Mouse (Mus musculus) liver, embryonic 15.5 days (tissue): ENCODE measurements around the gene Vmo1. TPM values are rescaled to one million over a fixed set of nuclear protein-coding genes. Genes with fewer than 3 reads are reported as not detected.

Experiments
- ATAC-seq: fragments of 200-750 bp; cut with Nextera tagmentation; 2 replicates; pipeline ENCODE4 v1.8.0; 2017; ENCODE audit warnings: moderate number of reproducible peaks, mild to moderate bottlenecking, moderate library complexity; ENCODE audit not compliant: insufficient read depth
- H3K27ac ChIP-seq: fragments of 300-500 bp; sonication (generic); replicated peaks from 2 replicates; pipeline ENCODE4 v1.5.1; 2015; ENCODE audit warnings: mild to moderate bottlenecking, inconsistent platforms
- H3K27me3 ChIP-seq: fragments of 300-500 bp; sonication (generic); 2 replicates; pipeline ENCODE4 v1.6.1; 2015; ENCODE audit warnings: mild to moderate bottlenecking, inconsistent platforms
- H3K36me3 ChIP-seq: fragments of 300-500 bp; sonication (generic); replicated peaks from 2 replicates; pipeline ENCODE4 v1.6.1; 2015; ENCODE audit warnings: moderate library complexity, mild to moderate bottlenecking, inconsistent platforms
- H3K4me1 ChIP-seq: fragments of 300-500 bp; sonication (generic); replicated peaks from 2 replicates; pipeline ENCODE4 v1.6.1; 2015; ENCODE audit warnings: inconsistent platforms
- H3K4me2 ChIP-seq: fragments of 300-500 bp; sonication (generic); 2 replicates; pipeline ENCODE4 v1.6.1; 2015; ENCODE audit warnings: moderate library complexity, mild to moderate bottlenecking, inconsistent platforms
- H3K4me3 ChIP-seq: fragments of 300-500 bp; sonication (generic); replicated peaks from 2 replicates; pipeline ENCODE4 v1.5.1; 2015; ENCODE audit warnings: mild to moderate bottlenecking, inconsistent platforms
- H3K9ac ChIP-seq: fragments of 300-500 bp; sonication (generic); 2 replicates; pipeline ENCODE4 v1.6.1; 2015; ENCODE audit warnings: moderate library complexity, mild to moderate bottlenecking, inconsistent platforms
- H3K9me3 ChIP-seq: fragments of 300-500 bp; sonication (generic); replicated peaks from 2 replicates; pipeline ENCODE4 v1.6.1; 2016; ENCODE audit warnings: inconsistent platforms
- WGBS: fragments of 180-500 bp; shearing (Covaris S2); methylation state at CpG from one replicate; pipeline ENCODE4 v1.1.7; 2015; ENCODE audit warnings: mixed read lengths; ENCODE audit not compliant: insufficient replicate concordance; 5-methylcytosine and 5-hydroxymethylcytosine counted together
- polyA plus RNA-seq: library from polyadenylated mRNA; unstranded; fragments of >200 nt; fragmentation: Nextera tagmentation; extraction: Ambion mirVana; gene quantifications from 2 replicates; pipeline ENCODE4 v1.2.1, GENCODE M21; 2015

Gene Vmo1
- polyA plus RNA-seq, result 0.31 and 0.43 TPM in 2 replicates

DNA sequence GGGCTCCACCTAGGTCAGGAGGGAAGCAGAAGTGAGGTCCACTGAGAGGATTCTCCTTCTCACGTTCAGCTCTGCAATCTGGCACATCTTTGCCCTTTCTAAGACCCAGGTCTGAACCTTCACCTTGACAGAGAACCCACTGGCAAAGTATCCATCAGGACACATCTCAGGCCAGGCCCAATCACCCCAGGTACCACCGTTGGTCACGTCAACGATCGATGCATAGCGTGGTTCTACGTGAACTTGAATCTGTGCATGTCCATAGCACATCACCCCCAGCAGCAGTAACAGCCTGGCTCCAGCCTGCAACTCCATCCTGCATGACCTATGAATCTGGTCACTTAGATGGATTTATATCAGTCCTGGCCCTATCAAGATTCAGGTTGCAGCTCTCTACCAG is at the start of gene Vmo1:
Vmo1 (minus strand) TSS at position 329 of the 400 bp plus-strand sequence.
- no peak within 1 kb of the TSS for H3K9ac ChIP-seq
- H3K27me3 ChIP-seq, result peaks cover 19% of the 10 kb centered on the region
- H3K9me3 ChIP-seq, result no peaks in the 10 kb centered on the region
- H3K36me3 ChIP-seq, result no peaks in the 10 kb centered on the region
- no peak within 1 kb of the TSS for H3K4me3 ChIP-seq
- H3K27ac ChIP-seq, result no peak within 1 kb of the TSS
- ATAC-seq, result no peak
- peaks cover 20% of the 10 kb centered on the region for H3K4me1 ChIP-seq
- no peak within 1 kb of the TSS for H3K4me2 ChIP-seq
- WGBS, result 75% methylated on average over 7 of the region's 7 CpGs

DNA sequence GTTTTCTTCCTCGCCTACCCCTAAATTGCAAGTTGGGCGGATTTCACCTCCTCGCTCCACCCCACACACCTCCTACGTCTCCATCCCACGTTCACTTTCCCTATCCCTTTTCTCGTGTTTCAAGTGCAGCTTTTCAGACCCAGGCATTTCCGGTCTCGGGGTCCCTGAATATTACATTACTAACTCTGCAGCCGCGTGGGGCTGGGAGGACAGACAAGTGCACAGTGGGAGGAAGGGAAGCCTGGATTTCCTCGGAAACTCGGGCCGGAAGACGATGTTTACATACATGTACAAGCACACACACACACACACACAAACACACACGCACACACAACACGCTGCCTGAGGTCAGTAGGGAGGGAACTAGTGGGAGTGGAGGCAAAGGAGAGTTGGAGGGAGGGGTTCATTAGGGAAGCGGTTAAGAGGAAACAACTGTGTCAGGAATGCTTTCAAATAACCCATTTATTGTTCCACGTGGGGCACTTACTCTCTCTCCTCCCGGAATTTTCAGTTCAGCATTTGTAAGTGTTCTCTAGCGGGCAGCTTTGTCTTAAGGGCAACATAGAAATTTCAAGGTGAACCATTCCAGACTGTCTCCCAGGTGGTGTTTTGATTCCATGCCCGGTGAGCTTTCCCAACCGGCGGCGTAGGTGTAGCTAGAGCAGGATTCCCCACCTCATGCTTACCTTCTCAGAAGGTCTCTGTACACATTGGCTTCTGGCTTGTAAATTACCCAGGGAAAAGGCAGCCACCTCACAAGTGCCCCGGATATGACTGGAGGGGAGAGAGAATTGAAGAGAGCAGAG is 49.3 kb upstream of the Vmo1 start:
- Histone ChIP-seq H3K4me3 (peak overlapping the region; percentile 89), H3K36me3 (0 out of 2 replicates have a peak, but pooled peaks cover 6% of the 10 kb centered on the region), H3K27ac (peak overlapping the region; percentile 75), H3K9ac (peak overlapping the region; percentile 79), H3K4me2 (peak overlapping the region; percentile 99), H3K4me1 (peaks cover 59% of the 10 kb centered on the region), H3K9me3 (no peaks in the 10 kb centered on the region), H3K27me3 (no peaks in the 10 kb centered on the region)
- WGBS, result 4% methylated on average over 25 of the region's 25 CpGs
- no peak for ATAC-seq

DNA sequence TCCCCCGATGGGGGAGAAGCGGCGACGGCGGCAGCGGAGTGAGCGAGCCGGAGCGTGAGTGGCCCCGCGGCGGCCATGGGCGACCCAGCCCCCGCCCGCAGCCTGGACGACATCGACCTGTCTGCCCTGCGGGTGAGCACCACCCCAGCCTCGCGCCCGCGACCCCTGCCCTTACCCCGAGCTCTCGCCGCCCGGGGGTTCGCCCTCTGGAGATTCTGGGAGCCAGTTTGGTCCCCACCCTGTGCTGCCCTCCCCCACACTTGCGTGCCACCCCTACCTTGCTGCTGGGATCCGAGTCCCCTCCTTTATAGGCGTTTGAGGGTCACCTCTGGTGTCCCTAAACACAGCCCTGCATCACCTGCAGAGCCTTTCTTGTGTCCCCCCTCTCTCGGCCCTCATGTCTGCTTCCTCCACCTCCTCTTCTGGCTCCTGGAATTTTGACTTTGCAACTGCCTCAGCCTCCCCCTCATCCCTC is 48.6 kb upstream of the Vmo1 start:
- peak overlapping the region; percentile 99 for H3K4me2 ChIP-seq
- H3K9me3 ChIP-seq, result no peaks in the 10 kb centered on the region
- no peaks in the 10 kb centered on the region for H3K27me3 ChIP-seq
- peak overlapping the region; percentile 75 for H3K27ac ChIP-seq
- peaks cover 57% of the 10 kb centered on the region for H3K4me1 ChIP-seq
- ATAC-seq, result peak; percentile 9; the same call in 1 of the 2 replicates
- 0% methylated on average over 14 of the region's 31 CpGs for WGBS
- H3K9ac ChIP-seq, result peak overlapping the region; percentile 79
- H3K36me3 ChIP-seq, result 0 out of 2 replicates have a peak, but pooled peaks cover 6% of the 10 kb centered on the region
- peak overlapping the region; percentile 89 for H3K4me3 ChIP-seq

DNA sequence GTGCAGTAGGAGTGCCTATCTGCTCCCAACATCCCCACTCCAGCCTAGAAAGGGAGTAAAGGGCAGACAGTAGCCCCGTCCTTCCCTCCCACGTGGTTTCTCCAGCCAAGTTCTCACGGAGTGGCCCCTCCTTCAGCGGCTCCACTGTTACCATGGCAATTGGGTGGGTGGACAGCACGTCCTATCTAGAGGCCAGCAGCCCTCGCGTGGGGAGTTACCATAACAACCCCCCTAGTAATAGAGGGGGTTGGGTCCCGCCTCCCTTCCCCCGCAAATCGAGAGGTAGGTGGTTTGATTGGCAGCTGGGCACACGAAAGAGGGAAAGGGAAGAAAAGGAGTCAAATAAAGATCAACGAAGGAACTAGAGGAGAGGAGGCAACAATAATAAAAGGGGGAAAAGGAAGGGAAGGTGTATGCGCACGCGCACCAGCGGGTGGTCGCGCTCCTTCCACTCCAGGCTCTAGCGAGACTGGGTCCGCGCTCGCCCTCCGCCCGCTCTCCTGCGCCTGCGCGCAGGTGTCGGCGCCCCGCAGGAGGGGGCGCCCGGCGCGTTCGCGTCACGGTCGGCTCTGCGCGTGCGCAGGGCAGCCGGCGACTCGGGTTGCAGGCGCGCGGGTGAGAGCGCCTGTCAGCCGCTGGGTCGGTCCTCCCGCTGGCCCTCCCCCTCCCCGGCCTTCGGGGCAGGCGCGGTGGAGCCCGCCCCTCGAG is 48.0 kb upstream of the Vmo1 start, which contains the start of gene Mink1:
Mink1 (plus strand) TSS at position 595 of the 708 bp plus-strand sequence.
- 1% methylated on average over 55 of the region's 57 CpGs for WGBS
- H3K36me3 ChIP-seq, result 0 out of 2 replicates have a peak, but pooled peaks cover 6% of the 10 kb centered on the region

DNA sequence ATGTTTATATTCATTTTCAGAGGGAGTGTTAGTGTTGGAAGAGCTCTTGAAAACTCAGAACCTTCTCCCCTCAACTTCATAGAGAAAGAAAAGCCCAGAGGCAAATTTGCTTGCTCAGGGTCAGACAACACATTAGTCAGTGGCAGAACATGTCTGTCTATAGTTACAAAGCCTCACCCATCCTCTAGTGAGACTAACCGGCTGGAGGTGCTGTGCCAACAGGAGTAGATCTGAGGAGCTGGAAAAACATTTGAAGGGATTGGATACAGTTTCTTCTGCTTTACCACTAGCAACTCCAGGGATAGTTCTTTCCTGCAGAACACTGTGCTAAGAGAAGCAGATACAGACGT is 47.5 kb upstream of the Vmo1 start:
- peak overlapping the region; percentile 75 for H3K27ac ChIP-seq
- H3K4me2 ChIP-seq, result peak overlapping the region; percentile 99
- WGBS, result 3% methylated on average over 2 of the region's 2 CpGs
- H3K27me3 ChIP-seq, result no peaks in the 10 kb centered on the region
- H3K36me3 ChIP-seq, result 0 out of 2 replicates have a peak, but pooled peaks cover 9% of the 10 kb centered on the region
- H3K4me1 ChIP-seq, result peaks cover 56% of the 10 kb centered on the region
- no peaks in the 10 kb centered on the region for H3K9me3 ChIP-seq
- H3K4me3 ChIP-seq, result peak overlapping the region; percentile 89
- 0 out of 2 replicates have a peak overlapping the region, but pooled peaks have one; percentile 79 for H3K9ac ChIP-seq
- no peak for ATAC-seq

More for the DNA sequence above, 48.0 kb upstream of the Vmo1 start, which contains the start of gene Mink1:
- peak within 1 kb of the TSS; percentile 79 for H3K9ac ChIP-seq
- peak; percentile 86 for ATAC-seq
- peaks cover 57% of the 10 kb centered on the region for H3K4me1 ChIP-seq
- peak within 1 kb of the TSS; percentile 99 for H3K4me2 ChIP-seq
- no peaks in the 10 kb centered on the region for H3K9me3 ChIP-seq
- peak within 1 kb of the TSS; percentile 89 for H3K4me3 ChIP-seq
- peak within 1 kb of the TSS; percentile 75 for H3K27ac ChIP-seq
- H3K27me3 ChIP-seq, result no peaks in the 10 kb centered on the region

DNA sequence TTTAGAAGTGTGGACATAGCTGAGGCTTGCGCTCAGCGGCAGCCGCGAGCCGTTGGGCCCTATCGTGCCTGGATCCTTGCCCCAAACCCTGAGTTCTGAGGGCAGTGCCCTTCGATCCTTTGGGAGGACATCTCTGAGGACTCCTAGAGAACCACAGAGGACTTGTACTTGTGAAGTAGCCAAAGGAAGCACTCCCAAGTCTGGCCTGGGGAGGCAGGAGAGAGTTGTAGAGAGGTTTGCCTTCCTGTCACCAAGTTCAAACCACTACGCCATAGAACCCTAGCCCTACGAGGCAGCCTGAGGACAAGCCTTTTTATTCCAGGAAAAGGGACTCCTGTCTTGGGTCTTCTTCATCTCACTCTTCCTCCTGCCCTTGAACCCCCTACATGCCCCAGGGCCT is 43.1 kb upstream of the Vmo1 start:
- WGBS, result 75% methylated on average over 9 of the region's 9 CpGs
- Histone ChIP-seq H3K4me3 (no peak overlapping the region), H3K9ac (no peak overlapping the region), H3K9me3 (no peaks in the 10 kb centered on the region), H3K27me3 (0 out of 2 replicates have a peak, but pooled peaks cover 6% of the 10 kb centered on the region), H3K36me3 (0 out of 2 replicates have a peak, but pooled peaks cover 4% of the 10 kb centered on the region), H3K4me2 (no peak overlapping the region), H3K27ac (no peak overlapping the region), H3K4me1 (peaks cover 15% of the 10 kb centered on the region)
- no peak for ATAC-seq

DNA sequence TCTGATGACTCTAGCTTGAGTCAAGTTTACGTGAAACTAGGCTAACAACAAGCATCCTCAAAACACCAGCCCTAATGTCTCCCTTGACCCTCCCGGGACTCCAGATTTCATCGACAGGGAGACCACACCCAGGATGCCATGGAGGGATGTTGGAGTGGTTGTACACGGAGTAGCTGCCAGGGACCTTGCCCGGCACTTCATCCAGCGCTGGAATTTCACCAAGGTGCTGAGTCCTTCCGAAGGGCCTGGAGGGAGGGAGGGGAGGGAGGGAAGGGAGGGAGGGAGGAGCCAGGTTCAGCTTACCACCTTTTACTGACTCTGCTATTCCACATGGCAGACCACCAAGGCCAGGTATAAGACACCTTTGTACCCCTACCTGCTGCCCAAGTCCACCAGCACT is 39.5 kb upstream of the Vmo1 start:
- ATAC-seq, result no peak
- Histone ChIP-seq H3K4me3 (no peak overlapping the region), H3K4me1 (no peaks in the 10 kb centered on the region), H3K4me2 (no peak overlapping the region), H3K9me3 (no peaks in the 10 kb centered on the region), H3K27me3 (0 out of 2 replicates have a peak, but pooled peaks cover 6% of the 10 kb centered on the region), H3K27ac (no peak overlapping the region), H3K9ac (no peak overlapping the region), H3K36me3 (0 out of 2 replicates have a peak, but pooled peaks cover 4% of the 10 kb centered on the region)
- 31% methylated on average over 7 of the region's 7 CpGs for WGBS

DNA sequence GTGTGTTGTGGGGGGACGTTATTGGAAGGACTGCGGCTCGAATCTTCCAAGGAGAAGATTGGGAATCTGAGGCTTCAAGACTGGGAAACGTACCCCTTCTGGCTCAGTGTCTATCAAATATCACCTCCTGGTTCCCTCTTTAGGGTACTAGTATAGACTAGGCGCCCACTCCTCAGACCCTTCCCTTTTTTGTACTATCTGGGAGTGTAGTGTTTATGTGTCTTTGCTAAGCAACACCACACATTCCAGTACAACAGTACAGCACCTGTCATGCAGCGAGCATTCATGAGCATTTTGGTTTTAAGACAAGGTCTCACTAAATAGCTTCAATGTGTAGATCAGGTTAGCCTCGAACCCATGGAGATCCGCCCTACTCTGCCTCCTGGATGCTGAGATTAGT is 37.1 kb upstream of the Vmo1 start:
- 64% methylated on average over 8 of the region's 8 CpGs for WGBS
- H3K4me3 ChIP-seq, result no peak overlapping the region
- H3K9ac ChIP-seq, result no peak overlapping the region
- 0 out of 2 replicates have a peak, but pooled peaks cover 6% of the 10 kb centered on the region for H3K27me3 ChIP-seq
- no peaks in the 10 kb centered on the region for H3K36me3 ChIP-seq
- ATAC-seq, result no peak
- H3K9me3 ChIP-seq, result no peaks in the 10 kb centered on the region
- H3K4me1 ChIP-seq, result no peaks in the 10 kb centered on the region
- H3K27ac ChIP-seq, result no peak overlapping the region
- H3K4me2 ChIP-seq, result no peak overlapping the region

DNA sequence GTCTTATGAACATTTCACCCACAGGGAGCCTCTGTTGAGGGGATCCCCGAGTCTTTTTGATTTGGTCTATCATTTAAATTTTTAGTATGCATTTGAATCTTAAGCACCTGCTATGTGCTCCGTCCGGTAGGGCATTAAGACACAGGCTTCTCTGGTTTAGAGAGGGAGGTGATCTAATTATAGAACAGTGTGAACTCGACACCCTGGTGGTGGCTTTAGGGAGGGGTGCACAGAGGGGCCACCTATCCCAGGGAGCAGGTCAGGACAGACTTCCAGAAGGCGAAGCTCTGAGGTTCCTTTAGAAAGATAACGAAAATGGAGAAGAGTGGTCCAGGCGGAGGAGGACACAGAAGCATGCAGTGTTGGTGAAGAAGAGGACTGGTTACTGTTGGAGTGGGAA is 30.1 kb upstream of the Vmo1 start:
- Histone ChIP-seq H3K4me3 (no peak overlapping the region), H3K27me3 (peaks cover 41% of the 10 kb centered on the region), H3K4me1 (peaks cover 16% of the 10 kb centered on the region), H3K9me3 (no peaks in the 10 kb centered on the region), H3K4me2 (no peak overlapping the region), H3K9ac (no peak overlapping the region), H3K36me3 (no peaks in the 10 kb centered on the region), H3K27ac (no peak overlapping the region)
- 43% methylated on average over 7 of the region's 7 CpGs for WGBS
- ATAC-seq, result no peak

DNA sequence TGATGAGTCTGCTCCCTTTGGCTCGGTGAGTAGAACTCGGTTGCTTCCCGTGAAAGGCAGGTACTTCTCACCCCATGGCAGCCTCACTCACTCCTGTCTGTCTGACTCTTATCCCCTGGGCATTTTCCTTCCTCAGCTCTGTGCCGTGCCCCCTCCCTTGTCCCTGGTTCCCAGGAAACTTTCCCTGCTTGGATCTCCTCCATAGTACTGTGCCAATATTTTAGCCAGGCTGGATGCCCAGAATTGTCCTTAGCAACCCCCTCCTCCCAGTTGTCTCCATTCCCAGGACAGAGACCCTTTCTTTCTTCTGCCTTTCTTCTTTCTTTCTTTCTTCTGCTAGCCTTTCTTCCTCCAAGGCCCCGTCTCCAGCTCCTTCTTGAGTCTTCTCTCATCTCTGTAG is 27.0 kb upstream of the Vmo1 start:
- ATAC-seq, result no peak
- Histone ChIP-seq H3K4me2 (no peak overlapping the region), H3K27me3 (peaks cover 53% of the 10 kb centered on the region), H3K4me3 (no peak overlapping the region), H3K36me3 (no peaks in the 10 kb centered on the region), H3K27ac (no peak overlapping the region), H3K9me3 (no peaks in the 10 kb centered on the region), H3K9ac (no peak overlapping the region), H3K4me1 (peaks cover 16% of the 10 kb centered on the region)
- WGBS, result 60% methylated on average over 5 of the region's 5 CpGs

DNA sequence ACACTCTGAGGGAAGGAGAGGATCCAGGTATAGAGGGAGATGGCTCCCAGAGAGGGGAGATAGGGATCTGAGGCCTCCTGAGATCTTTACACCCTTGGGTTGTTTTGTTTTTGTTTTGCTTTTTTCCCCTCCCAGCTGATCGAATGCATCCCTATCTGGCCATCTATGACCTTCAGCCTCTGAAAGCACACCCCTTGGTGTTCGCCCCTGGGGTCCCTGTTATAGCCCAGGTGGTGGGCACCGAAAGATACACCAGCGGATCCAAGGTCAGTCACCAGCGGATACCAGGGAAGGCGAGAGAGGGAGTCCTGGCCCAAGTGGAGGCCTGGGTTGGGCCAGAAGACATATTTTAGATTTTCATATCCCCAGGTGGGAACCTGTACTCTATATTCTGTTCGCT is 26.5 kb upstream of the Vmo1 start:
- Histone ChIP-seq H3K27me3 (peaks cover 53% of the 10 kb centered on the region), H3K36me3 (no peaks in the 10 kb centered on the region), H3K9ac (no peak overlapping the region), H3K4me1 (peaks cover 16% of the 10 kb centered on the region), H3K9me3 (no peaks in the 10 kb centered on the region), H3K4me2 (peak overlapping the region; percentile 71), H3K4me3 (peak overlapping the region; percentile 59), H3K27ac (no peak overlapping the region)
- ATAC-seq, result no peak
- 63% methylated on average over 7 of the region's 7 CpGs for WGBS
